Mouse (Mus musculus) adrenal gland, adult 8-10 months (tissue): ENCODE measurements around the gene Fhad1. TPM values are rescaled to one million over a fixed set of nuclear protein-coding genes. Genes with fewer than 3 reads are reported as not detected.

Experiments
- DNase-seq: peaks from one replicate; pipeline ENCODE4 v3.0.0; 2022
- total RNA-seq, 4 experiments: library from RNA; stranded (reverse); gene quantifications; 2 replicates each; pipeline ENCODE4 v1.2.4; 2022

Gene Fhad1
- total RNA-seq, 4 experiments from 2014 or later: 0.32 to 1.9 (median 1.1) TPM

DNA sequence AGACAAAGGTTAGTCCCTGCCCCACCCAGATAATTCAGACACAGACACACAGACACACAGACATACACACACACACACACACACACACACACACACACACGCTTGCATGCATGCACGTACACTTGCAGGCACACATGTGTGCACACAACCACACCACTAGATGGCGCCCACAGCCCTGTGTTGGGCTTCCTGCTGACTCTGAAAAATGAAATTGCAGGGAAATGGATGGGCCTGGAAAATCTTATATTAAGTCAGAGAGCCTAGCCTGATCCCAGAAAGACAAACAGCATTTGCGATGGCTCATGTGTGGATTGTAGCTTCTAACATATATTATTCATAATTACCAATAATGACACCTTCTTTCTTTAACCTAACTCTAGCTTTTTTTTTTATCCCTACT is 38.7 kb downstream of the Fhad1 start:
- no peak for DNase-seq

DNA sequence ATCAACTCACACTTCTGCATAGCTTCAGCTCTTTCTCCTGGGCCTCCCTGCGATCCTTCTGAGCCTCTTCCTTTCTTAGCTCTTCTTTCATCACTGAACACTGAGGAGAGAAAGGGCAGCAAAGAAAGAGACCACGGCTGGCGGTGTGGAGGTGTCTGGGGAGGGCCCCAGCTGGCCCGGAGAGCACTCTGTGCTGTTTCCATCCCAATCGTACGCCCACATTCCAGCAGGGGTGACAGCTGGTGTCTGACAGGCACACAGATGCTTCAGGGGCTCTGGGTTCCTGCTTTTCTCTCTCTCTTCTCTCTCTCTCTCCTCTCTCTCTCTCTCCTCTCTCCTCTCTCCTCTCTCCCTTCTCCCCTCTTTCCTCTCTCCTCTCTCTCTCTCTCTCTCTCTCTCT is 50.3 kb downstream of the Fhad1 start:
- no peak for DNase-seq

DNA sequence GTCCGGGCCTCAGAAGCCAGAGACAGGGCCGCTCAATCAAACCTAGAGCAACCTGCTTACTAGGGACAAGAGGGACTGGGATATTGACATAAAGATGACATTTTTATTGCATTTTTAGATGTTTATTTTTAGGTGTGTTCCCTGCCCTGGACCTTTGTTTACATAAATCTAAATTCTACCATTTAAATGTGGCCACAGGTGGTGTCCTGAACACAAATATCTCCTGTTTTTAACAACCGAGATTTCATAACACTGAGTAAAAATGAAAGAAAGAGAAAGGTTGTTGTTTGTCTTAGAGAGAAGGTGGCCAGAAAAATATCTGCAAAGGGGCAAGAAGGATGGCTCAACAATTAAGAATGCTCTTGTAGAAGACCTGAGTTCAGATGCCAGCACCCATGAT is 51.0 kb downstream of the Fhad1 start:
- no peak for DNase-seq

DNA sequence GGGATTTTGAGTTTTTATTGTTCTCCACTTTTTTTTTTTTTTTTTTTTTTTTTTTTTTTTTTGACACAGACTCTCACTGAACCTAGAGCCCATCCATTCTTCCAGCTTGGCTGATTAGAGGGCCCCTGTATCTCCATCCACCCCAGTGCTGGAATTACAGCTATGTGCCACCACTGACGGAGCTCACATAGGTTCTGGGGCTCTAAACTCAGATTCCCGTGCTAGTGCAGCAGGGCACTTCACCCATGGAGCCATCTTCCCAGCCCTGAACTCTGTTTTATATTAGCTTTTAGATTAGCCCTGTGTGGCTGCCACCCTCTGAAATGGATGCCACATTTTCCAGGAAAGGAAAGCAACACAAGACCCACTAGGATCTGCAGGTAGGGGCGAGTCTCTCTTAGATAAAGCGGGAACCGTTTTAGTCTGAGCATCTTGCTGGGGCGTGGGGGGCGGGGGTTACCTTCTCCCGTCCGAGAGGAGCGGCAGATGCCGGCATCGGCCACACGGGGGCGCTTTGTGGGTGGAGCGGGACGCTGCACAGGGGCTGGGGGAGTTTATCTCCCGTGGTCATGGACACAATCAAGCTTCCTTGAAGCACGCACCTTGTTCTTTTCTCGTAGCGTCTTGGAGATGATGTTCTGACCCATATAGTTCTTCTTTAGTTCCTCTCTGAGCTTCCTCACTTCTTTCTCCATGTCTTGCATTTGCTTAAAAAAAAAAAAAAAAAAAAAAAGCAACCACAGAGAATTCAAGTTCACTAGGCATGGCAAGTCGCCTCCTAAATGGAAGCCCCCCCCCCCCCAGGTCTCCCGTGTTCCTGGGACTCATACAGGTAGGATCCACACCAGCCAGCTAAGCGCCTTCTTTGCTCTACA is 51.8 kb downstream of the Fhad1 start:
- no peak for DNase-seq

DNA sequence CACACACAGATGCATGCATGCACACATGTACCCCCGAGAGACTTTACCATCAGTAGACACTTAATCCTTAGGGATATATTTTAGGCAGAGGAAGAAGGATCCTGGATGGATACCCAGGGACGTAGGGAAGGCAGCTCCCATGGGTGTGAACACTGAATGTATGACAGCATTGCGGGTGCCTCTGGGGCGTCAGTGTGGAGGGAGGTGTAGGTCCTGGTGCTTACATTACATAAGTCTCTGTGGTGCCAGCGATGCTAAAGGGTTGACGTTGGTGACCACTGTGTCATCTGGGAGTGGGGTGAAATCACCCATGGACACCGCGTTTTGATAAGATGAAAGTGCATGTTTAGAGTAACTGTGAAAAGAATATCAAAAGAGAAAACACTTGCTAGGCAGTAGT is 54.8 kb downstream of the Fhad1 start:
- no peak for DNase-seq

DNA sequence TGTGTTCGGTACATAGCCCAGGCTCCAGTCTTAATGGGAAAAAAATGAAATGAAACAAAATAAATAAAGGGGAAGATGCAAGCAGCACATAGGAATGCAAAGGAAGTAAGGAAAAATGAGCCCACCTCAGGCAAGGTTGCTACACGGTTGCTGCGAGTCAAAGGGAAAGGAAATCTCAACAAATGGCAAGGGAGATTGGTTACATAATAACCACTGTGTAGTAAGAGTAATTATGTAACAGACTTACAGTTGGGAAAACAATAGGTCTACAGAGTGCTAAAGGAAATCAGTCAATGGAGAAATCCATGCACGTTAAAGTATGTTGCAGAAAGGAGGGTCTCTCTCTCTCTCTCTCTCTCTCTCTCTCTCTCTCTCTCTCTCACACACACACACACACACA is 55.3 kb downstream of the Fhad1 start:
- DNase-seq: no peak

DNA sequence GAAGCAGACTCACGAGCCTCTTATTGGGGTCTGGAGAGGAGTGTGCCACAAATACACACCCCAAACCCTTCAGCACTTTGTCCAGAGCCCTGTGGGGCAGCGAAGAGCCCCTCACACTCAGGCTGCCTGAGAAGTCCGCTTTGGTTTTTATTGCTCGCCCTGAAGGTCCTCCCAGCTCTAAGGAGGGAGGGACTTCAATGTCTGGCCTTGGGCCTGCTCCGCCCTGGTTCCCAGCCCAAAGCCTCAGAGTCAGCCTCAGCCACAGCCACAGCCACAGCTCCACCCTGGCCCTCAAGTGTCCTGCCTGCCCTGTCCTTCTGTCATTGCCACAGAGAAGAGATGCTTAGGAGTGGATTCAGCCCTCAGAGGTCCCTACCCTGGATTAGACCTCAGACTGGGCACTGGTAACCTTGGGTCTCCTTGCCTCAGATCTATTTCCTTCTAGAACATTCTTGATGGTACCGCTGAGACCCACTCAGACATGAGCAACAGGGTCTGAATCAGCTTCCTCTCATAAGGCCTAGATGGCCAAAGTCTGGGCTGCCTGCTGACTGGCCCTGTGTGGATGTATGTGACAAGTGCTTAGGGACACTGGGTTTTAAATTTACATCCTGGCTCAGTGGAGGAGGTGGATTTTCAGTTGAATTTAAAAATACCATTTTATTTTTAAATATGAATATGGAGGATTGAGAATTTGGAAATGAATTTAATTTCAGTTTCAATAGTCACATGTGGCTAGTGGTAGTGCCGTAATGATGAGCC is 56.1 kb downstream of the Fhad1 start:
- DNase-seq: peak; percentile 20

DNA sequence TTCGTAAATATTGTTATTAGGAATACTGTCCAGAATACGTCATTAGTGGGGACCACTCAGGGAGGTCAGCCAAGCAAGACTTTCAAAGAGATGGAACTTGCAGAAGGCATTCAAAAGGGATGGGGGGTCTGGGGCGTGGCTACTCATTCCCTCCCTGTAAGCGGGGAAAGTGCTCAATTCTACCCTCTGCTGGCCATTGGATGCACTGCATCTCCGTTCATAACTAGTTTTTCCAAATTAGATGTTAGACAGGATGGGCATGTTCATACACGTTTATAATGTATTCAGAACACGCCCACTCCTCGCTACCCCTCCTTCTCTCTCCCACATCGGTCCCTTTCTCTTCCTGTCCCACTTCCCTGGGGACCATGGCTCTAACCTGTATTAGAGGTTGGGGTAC is 56.7 kb downstream of the Fhad1 start:
- DNase-seq: peak; percentile 33

DNA sequence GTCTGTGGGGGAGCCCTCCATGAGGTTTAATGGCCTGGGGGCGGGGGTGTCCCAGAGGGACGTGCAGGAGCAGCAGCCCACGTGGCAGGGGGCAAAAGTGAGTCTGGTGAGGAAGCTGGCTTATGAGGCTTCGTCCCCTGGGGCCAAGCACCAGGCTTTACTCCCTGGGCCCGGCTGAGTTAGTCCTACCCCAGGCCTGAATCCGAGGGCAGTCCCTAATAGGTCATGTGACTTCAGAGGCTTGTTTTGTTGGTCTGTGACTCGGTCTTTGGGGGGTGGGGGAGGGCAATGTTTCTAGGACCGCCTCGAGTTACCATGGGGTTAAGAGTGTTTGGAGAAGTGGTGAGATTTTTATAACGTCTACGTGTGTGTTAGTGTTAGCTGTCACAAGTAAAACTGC is 57.1 kb downstream of the Fhad1 start:
- DNase-seq: no peak

DNA sequence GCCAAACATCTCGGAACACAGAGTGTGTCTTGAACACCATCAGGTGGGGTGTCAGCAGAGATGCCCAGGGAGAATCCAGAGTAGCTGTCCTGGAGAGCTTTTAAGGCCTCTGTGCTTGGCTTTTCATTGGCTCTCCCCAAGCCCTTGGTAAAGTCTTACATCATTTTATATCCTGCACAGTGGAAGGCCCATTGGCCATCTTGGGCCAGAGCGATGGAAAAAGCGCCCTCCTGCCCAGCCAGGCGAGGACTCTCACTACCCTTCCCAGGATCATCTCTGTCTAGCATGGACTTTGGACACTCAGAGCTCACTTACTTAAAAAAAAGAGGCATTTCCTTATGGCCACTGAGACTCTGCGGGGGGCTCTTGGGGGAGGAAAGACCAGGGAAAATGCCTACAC is 58.0 kb downstream of the Fhad1 start:
- DNase-seq: no peak

DNA sequence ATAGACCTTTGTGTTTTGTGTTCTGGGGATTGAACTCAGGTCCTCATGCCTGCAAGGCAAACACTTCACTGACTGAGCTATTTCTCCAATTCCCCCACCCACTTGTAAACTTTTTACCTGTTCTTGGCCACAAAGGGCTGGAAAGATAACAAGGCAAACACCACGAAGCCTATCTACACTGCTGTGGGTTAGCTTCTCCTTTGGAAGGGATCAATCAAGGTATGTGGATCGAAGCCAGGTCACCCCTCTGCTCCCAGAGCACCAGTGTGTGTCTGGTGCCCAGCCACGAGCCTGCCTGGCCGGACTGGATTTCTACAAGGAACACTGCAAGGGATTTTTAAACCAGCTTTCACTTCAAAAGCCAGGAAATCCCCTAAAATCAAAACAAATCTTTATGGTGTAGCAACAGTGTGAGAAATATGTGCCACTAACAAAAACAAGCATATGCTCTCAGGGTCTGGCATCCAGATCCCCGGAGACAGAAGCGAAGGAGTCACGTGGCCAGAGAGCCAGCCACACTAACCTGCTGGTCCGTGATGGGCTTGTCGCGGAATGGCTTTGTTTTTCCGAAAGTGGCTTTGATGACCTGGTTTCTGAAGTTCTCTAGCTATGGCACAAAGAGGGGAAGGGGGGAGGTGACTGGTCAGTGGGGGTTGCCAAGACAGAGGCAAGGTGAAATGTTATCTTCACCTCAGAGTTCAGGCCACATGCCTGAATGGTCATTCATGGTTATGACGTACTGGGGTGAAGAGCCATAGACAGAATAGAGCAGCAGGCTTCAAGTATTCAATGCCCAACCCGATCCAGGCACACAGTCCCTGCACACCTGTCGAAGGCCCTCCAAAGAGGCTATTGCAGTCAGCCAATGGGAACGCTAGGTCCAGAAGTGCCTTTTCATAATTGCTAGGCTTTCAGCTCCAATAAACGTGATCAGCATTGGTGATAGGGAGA is 59.8 kb downstream of the Fhad1 start:
- no peak for DNase-seq

DNA sequence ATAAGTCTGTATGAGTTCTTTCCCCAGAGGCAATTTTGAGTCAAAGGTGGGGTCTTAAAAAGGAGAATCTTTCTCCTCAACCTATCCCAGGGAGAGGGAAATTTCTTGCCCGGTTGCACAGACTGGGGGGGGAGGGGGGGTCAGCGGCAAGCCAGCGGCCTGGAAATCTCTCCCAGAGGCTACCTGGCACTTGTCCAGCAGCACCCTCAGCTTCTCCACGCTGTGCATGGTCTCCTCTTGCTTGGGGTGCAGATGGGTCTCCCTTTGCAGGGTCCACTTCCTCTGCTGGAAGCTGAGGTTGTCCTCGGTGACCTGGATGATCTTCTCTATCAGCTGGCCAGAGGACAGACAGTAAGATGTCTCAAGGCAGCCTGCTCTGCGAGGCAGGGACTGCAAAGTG is 61.0 kb downstream of the Fhad1 start:
- DNase-seq: no peak

DNA sequence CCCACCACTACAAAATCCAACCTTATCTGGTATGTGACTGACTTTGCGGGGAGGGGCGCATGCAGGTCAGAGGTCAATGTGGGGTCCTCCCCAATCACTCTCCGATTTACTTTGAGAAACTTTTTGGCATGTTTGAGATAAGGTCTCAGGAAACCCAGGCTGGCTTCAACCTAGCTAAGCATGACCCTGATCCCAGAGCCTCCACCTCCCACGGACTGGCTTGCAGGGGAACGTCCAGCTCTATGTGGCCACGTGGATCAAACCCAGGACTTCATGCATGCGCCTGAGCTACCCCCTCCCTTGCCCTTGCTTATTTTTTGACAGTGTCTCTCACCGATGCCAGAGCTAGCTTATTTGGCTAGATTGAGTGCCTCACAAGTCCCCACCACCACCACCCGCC is 61.6 kb downstream of the Fhad1 start:
- no peak for DNase-seq

DNA sequence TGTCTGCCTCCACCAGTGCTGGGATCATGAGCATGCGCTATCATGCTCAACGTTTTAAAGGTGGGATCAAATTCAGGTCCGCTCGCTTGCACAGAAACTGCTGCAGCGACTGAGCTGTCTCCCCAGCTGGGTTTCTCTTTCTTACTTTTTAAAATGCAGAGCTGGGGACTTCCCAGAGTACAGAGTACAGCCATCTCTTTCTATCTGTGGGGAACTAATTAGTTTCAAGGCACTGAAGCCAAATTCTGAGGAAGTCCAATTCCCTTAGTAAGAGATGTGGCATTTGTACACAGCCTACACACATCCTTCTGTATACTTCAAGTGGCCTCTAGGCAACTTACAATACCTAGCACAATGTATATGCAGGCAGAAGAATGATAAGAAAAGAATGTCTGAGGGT is 62.1 kb downstream of the Fhad1 start:
- DNase-seq: no peak

DNA sequence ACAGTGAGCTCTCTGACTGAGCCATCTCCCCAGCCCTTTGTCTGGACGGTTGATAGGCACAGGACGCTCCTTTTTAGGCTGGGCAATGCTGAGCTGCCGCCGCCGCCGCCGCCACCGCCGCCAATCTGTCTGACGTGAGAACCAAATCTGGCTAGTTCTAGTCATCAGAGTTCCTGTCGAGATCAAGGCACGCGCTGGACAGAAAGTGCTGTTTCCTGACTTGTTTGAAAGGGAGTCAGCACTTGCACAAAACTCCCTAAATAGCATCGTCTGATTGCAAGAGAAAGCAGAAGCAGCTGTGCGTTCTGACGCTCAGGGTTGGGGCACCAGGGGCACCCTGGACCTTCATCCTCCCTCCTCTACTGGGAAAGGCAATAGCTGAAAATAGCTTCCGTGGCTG is 62.8 kb downstream of the Fhad1 start:
- DNase-seq: no peak

DNA sequence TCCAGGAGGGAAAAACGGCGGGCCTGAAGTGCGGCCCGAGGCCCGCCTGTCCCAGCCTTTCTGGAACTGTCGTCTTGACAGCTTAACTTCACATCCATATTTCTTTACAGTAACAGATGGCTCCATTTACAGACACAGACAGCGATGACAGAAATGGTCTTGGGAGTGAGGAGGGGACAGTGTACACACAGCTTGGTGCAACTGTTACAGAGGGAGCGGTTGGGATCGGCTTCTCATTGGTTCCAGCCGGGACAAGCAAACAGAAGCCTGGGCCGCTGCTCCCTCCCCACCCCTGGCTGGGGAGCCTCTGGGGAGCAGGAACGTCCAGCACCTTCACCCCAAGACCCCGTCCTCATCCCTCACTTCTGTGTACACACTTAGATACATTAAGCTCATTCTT is 65.4 kb downstream of the Fhad1 start:
- no peak for DNase-seq

DNA sequence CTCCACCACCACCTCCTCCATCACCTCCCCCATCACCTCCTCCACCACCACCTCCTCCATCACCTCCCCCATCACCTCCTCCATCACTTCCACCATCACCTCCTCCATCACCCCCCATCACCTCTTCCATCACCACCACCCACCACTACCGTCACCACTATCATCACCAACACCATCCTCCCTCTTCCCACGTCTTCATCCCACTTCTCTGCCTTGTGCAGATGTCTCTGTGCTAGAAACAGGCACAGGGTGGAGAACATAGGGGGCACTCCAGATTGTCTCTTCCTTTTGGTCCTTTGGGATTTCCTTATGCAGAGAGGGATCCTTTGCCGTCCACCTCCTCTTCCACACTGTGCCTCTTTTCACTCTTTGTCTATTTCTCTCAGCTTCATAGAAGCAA is 66.1 kb downstream of the Fhad1 start:
- DNase-seq: no peak

DNA sequence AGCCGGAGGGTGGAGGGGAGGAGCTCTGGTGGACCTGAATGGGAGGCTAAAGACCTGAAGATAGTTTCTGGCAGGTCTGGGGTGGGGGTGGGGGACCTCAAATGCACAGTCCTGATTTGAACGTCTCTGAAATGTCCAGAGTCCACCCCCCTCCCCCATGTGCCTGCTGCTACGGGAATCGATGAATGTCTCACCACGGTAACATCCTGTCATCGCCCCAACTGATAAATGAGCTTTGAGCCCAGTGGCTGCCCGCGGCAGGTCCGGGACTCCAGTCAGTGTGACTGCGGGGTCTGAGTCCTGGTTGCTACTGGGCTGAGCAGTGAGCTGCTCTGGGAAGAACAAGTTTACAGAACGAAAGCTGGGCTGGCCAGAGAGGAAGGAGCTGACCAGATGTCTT is 72.5 kb downstream of the Fhad1 start:
- no peak for DNase-seq

DNA sequence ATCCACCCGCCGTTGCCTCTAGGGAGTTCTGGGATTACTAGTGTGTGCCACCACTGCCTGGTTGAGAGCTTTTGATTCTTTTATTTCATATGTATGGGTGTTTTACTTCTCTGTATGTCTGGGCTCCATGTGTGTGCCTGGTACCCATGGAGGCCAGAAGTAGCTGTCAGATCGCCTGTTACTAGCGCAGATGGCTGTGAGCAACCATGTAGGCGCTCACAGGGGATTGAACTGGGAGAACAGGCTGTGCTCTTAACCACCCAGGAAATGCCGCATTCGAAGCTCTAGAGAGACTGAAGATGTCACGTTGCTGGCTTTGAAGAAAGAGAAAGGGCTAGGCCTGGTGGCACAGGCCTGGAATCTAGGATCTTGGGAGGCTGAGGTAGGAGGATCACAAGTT is 73.6 kb downstream of the Fhad1 start:
- no peak for DNase-seq

DNA sequence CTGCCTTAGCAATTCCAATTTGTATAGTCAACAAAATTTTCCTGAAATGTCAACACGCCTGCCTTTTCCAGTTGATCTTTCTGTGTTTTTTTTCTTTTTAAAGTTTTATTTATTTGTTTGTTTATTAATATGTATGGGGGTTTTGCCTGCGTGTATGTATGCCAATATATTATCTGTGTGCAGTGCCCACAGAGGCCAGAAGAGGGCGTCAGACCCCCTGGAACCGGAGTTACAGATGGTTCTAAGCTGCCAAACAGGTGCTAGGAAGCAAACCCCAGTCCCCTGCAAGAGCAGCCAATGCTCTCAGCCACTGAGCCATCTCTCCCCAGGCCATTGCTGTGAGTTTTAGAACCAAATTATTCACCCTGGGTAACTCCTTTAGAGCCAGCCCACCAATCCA is 76.3 kb downstream of the Fhad1 start:
- DNase-seq: no peak

DNA sequence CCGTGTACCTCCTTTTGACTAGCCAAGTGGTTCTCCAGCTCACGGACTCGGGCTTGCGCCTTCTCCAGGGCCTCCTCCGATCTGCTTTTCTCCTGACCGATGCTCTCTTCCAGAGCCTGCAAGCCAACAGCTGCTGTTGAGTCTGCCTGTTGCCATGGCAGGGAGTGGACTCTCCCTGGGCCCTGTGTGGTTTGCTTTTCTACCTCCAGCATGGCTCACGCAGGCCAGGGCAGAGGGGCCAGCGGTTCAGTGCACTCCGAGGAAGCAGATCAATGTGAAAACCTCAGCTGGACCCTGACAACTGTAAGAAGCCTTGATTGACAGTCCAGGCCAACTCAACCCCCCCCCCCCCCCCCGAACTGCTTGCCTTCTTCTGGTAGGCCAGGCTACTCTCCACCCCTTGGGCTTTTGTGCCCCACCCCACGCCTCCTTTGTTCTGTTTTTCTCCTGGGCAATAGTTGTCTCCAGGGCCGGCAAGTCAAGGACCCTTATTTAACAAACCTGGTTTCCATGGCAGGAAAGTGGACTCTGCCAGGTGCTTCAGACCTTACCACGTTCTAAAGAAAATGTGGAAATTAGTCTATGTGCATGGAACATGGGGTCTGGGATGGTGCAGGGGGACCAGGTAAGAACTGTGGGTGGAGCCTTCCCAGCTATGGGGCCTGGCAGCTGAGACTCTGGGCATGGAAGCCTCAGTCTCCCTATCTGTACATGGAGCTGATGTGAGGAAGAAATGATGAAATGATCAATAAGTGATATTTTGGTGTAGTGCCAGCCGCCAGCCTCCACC is 81.9 kb downstream of the Fhad1 start:
- no peak for DNase-seq

DNA sequence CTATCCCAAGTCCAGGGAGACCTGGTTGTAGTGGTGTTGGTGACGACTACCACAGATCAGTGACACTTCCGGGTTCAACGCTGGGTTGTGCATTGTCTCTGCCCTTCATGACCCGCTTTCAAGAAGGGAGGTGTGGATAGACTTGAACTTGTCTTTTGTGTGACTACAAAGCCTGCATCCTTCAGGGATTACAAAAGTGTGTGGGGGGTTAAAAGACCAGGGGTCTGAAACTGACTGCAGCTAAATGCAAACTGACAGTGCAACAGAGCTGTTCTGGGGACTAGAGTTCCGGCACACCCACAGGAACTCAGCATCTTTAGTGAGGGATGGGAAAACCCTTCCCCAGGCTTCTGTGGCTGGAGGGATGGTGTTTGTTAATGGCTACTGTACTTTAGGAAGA is 83.4 kb downstream of the Fhad1 start:
- no peak for DNase-seq
